Mouse (Mus musculus): ENCODE data around the gene Gpr18.

Gpr18 gene

DNA sequence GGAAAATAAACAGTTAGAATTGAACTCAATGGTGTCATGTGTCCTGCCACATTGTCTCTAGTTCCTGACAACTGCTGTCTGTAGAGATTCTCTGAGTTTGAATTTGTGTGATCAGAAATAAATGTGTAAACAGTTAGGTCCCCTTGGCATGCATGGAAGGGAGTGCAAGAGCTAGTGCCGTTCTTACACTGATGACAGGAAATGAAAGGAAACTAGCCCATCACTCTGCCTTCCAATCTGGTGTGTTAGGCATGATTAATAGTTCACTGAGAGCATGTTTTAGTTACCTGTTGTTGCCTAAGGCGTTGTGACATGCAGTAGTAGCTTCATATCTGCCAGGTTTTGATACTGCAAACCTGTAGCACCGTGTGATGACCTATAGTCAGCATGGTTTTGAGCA is 32.4 kb upstream of the Gpr18 start:
- DNase-seq = no peak

DNA sequence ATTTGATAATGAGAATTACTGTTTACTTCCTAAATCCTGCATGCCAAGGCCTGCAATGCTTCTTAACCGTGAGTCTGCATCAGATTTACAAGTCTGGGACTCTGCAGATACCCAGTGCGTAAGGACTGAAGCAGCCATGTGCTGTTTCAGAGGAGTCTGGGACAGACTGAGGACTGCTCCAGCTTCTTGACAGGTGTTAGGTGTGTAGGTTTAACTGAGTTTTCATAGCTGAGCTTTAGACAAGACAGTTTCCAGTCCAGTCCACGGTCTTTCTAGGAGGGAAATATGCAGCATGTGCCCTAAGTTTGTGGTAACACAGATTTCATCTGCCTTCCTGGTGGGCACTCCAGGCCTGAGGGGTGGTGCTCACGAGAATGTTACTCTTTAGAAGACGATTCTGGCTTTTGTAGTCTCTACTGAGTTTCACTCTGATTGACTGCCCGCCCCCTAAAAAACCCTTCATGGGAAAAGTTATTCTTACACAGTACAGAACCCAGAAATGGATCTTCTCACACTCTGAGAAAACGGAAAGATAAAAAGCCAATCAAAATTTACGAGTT is 31.7 kb upstream of the Gpr18 start:
- no peak for DNase-seq

DNA sequence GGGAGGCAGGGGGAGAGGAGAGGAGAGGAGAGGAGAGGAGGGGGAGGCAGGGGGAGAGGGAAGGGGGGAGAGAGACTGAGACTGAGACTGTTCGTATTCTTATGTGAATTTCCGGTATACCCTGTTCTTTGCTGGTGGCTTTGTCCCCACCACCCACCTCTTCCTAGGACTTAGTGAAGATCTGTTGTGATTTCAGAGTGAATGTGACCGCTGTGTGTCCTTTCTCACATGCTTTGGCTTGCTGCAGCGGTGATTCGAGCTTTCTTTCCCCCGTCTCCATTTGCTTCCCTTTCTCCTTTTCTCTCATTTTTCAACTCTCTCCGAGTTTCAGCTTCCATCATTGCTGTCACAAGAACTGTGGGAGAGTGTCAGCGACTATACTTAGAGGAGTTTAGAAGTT is 31.1 kb upstream of the Gpr18 start:
- DNase-seq = no peak

DNA sequence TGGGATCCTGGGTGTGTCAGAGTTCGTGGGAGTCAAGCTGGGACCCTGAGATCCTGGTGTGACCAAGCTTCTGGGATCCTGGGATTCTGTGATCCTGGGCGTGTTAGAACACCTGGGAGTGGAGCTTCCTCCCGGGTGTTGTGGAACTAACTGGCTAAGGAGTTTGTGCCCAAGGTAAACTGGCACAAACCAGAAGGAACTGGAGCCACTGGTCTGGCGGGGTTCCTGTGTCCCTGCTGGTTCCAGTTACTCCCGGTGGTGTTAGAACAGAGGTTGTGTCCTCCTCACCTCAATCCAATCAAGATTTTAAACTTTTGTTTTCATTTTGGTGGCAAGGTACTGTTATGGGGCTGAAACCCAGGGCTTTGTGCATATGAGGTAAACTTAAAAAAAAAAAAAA is 30.6 kb upstream of the Gpr18 start:
- no peak for DNase-seq

DNA sequence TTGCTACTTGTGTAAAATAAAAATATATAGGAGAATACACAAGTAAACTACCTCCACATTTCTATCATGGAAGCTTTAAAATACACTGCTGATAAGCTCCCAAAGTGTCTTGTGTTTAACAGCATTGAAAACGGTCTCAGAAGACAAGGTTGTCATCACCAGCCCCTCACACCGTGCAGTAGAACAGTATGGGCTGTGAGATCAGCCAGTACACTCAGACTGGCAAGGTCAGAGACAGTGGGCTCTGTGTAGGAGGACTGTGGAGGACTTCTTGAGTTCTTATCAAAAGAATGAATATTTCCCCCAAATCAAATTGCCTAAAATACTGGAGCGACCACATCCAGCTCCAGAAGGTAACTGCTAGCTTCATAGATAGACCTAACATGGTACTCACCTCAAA is 24.0 kb upstream of the Gpr18 start:
- no peak for DNase-seq

DNA sequence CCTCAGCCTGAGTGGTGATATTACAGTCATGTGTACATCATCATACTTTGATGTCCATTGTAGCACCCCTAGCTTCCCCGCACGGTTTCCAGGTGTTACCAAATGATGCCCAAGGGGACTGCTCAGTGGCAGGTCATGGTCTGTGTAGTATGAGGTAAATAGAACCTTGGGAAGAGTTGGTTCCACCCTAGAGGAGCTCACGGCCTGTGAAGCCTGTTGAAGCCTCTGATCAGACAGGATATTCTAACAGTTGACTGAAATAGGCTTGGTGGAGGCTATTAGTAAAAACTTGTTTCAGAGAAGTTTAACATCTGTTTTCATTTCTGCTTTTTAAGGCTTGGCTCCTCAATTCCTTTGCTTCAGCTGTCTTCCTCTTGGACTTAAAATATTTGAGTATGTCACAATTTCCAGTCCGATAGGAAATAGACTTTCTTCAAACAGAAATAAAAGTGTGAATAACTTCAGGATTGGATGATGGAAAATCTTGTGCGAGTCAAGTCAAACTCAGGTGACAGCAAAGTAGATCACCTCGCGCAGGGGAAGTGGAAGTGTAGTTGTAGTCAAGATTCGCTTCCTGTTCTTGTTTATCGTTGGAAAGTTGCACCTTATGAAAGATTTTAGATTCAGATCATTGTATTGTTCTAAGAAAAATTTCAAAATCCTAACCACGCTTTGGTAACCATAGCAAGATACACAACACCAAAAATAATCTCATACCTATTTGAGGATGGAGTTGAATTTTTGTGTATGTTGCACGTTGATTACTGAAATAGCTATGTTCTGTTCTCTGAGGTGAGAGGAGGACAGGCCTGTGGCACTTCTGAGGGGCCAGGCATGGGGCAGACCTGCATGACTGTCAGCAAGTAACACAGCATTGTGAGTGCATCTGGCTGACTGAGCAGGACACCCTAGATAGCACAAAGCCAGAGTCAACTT is 22.9 kb upstream of the Gpr18 start:
- peak; percentile 56 to 59 for DNase-seq

DNA sequence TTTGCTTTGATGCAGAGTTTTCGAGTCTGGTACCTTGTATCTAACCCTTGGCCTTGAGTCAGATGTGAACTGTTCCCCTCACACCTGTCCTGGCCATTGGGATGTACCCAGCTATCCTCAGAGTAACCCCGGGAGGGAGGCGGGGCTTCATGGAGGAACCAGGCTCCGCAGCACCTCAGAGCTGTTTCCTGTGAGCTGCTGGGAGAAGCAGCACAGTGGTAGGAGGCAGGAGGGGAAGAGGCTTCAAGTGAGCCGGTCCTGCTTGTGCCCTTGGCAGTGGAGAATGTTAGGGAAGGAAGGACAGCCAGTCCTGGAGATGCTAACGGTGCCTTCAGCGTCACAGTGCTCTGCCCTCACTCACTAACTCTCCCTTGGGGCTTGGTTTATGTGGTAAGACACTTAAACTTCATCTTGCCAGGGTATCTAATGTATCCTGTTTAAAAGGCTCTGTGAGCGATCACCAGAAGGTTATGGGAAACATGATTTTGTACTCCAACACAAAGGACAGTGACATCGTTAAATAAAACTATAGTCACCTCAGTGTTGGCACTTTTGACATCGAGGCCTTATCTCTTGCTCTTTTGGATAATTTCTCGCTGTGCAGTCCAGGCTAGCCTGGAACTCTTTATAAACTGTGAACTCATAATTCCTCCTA is 22.1 kb upstream of the Gpr18 start:
- DNase-seq = peak; percentile 49 to 58

DNA sequence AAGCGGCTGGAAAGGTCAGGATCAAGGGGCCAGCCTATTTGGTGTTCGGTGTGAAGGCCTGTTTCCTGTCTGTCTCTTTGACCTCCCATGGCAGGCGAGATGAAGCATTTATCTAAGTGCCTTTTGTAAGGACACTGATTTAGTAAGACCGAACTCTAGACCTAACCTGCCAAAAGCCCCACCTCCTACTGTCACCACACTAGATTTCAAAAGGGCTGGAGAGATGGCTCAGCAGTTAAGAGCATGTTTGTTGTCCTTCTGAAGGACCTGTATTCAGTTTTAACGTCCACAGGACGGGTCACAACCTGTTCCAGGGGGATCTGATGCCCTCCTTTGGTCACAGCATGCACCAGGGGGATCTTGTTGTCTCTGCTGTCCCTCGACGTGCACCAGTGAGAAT is 21.3 kb upstream of the Gpr18 start:
- DNase-seq = no peak

DNA sequence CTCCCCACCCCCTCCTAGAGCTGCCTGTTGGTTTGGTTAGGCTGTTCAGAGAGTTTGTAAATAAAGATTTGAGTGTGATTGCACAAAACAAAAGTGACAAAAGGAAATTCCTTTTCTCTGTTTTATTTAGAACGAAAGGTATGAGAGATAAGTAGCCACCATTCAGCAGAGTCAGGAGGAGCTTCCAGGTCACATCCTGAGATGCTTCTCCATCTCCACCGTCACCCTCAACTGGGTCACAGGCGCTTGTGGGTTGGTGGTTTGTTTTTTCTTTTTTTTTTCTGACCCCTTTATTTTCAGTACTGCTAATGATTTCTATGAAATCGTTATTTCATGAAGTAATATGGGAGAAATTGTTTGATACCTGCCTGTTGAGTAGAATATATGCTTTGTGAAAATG is 20.8 kb upstream of the Gpr18 start:
- no peak for DNase-seq

DNA sequence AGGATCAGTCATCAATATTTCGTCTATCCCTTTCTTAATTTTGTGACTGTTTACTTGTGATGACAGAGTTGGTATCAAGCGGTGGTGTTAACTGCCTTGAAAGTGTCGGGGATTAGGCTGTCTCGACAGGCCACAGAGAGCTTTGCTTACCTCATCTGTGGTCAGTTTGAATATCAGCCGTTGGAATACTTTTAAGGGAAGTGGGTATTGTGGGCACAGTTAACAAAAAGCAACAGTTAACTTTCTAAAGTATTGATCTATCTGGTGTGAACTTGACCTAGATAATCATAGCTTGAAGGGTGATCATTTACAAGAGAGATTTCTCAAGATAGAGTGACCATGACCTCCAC is 19.0 kb upstream of the Gpr18 start:
- DNase-seq = no peak

DNA sequence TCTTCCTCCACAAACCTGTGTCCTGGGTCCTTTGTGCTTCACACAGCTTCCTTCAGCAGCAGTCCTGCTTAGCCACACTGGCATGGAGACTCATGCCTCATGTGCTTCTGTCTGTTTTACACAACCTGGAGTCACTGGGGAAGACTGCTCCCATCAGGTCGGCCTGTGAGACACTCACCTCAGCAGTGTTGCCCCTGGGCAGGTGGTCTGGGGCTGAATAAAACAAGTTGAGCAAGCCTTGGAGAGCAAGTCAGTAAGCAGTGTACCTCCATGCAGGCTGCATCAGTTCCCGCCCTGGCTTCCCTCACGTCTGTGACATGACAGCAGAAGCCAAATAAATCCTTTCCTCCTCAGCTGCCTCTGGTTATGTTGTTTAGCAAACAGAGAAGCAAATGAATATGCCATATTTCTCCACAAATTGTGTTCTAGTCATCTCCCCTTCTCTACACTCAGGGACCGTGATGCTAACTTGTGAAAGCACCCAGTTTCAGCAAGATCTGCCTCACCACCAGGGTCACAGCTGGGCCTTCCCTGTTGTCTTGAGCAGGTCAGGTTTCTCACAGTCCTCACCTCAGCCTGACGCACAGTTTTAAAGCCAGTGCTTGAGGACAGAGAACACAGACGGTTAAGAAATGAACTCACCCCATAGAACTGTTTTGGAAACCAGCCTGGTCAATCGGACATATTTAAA is 18.5 kb upstream of the Gpr18 start:
- DNase-seq = no peak

DNA sequence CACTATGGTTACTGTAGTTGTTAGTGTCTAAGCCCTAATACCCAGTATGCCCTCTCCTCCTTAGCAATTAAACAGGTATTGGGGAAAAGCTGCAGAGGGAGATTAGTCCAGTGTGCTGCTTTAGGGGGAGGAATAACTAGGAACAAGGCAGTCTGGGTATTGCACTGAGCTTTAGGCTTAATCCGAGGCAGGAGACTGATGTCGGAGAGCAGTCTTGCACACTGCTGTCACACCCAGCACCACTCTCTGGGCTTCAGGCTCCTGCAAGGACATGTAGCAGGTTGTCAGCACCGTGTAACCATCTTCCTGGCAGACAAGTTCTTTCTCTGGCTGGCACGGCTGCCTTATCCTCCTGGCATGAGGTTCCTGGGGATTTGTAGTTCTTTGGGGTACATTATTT is 16.6 kb upstream of the Gpr18 start:
- no peak for DNase-seq

DNA sequence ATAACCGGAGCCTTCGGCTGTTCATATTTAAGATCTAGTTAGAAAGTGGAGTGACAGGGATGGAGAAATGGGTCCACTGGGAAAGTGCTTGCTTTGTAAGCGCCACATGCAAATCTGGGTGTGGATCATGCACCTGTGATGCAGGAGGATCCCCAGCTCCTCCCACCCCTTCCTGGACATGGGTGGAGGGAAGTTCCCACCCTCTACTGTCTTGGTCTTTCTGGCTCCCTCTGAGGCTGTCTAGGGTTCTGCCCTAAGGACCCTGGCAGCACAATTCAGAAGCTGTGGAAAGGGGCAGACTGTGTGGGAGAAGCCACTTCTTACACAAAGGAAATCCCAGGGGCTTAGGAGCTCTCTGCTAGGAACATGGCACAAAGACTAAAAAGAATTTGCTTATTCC is 16.0 kb upstream of the Gpr18 start:
- DNase-seq = peak; percentile 58

DNA sequence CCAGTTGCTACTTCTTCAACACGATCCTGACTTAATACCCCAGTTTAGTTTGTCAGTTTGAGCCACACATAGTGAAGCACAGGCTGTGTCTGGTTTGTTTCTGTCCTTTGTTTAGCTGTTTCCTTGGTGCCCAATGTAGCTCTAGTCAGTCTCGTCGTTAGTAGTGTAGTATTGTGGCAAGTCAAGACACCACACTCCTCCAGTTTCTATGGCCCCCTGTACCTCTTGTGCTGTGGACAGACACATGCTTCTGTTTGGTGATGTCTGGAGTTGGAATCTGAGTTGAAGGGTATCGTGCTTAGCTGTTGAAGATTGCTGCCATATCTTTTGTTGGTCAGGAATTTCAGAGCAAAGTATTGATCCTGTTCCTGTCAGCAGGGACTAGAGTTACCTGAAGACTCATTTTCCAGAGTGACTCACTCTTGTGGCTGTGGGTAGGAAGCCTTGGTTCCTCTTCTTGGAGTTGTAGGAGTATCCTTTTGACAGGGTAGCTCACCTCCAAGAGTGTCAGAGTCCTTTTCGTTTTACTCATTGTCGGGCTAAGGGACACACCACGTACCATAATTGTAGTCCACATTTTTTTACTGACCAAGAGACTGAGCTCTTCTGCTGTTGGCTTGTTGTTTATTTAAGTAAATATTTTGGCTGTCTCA is 15.3 kb upstream of the Gpr18 start:
- DNase-seq = no peak

DNA sequence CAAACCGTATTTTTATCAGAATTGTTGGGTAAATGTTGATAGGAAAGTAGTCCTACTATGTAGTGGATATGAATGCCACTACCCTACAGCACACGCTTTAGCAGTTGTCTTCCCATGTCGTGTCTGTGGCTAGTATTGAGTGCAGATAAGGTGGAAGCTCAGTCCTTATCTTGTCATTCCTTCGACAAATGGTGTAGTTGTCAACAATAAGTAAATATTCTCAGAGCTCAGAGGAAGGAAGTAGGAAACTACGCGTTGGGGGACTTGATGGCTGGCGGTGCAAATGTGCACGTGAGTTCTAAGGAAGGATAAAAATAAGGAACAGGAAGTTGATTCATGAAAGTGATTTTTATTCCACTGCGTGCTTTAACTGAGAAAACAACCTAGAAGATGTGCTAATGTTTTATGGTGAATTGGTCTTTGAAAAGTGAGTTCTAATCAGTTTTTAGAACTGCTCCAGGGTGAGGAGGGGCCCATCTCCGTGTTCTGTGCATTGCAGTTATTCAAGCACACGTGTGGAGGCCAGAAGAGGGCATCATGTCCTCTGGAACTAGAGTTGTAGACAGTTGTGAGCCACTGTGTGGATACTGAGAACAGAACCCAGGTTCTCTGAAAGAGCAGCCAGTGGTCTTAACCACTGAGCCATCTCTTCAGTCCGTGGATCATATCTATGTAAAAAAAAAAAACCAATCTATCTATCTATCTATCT is 13.8 kb upstream of the Gpr18 start:
- no peak for DNase-seq

DNA sequence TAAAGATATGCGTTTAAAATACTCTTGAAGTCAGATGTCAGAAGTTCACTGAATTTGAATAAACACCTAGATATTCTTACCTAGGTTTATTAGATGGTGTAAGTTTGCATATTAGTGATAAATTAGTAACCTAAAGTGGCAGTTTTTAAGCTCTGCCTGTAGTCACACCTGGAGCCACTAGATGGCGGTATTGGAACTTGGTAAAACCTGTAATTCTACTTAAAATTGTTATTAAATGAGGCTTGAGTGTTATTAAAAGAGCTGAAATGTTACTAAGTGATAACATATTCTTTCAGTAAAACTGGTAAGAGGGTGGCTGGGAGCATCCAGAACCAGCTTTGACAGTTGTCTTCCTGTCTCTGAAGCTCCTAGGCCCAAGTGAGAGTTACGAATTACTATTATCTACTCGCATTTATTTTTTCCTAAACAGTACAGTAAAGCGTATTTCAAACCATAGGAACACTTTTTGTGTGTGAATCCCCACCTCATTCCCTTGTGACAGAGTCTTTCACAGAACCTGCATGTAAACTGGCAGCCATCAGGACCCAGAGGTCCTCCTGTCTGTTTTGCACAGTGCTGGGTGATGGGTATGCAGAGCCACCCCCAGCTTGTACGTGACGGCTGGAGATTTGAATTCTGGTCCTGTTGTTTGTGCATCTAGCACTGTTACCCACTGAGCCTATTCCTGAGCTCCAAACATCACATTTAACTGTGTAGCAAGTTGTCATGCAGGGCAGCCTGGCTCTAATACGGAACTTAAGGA is 13.0 kb upstream of the Gpr18 start:
- peak in 1 of 2 experiments; percentile 67 for DNase-seq

DNA sequence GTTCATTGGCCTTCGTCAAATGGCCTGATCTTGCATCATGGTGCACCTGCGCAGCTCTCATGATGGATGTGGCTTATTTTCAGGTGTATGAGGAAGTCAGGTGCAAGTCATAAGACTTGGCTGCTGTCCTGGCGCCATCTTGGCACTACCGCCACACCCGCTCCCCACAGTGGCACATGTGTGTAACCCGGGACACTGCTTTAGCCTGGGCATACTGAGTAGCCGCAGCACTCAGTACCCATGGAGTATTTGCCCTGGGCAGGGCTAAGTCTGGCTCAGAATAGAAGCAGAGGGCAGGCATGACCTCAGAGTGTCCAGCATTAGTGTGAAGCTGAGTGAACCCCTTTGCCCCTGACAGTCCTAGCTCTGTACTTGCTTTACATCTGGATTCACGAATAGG is 11.9 kb upstream of the Gpr18 start:
- no peak for DNase-seq

DNA sequence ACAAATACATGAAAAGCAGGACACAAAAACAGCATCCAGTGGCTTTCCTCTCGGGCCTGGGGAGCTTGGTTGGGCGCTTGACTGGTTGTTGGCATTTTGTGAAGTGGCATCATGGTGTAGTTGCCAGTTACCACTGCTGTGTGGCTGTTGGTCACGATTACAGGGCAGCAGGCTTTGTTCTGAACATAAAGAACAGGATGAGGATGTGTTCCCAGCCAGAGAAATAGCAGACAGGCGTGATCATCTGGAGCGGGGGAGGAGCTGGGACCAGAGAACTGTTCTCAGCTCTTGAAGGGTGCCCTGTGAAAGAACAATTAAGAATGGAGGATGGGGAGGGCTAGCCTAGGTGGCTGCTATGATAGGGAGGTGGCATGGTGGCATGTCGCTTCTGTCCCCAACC is 11.3 kb upstream of the Gpr18 start:
- DNase-seq = no peak

DNA sequence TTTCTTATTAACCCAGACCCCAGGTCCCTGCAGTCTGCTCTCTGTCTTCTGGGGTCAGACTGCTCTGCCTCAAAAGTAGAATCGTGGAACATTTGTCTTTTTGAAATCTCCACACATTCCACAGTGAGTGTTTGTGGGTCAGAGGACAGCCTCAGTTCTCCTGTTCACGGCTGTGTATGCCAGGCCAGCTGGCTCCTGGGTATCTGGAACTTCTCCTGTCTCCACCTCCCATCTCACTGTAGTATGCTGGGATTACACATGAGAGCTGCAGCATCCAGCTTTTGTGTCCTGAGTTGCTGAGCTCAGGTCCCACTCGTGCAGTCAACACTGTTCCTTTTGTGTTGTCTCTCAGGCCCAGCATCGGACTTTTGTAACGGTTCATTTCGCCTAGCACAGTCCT is 9.3 kb upstream of the Gpr18 start:
- DNase-seq = no peak

DNA sequence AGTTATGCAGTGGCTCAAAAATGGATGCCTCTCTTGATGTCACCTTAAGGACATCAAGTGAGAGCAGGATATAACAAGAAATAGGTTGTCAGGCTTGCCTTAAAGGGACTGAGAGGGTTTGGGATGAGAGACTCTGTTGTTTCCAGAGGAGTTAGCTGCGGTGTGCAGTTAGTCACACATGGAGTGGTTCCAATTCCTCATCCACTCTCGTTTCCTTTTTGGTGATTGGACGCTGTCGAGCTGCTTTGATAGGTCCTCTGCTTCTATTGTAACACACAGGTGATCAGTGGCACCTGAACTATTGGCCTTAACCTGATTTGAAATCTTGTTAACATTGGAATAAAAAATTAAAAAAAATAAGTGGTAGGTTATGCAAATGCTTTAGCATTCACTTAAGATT is 7.2 kb upstream of the Gpr18 start:
- no peak for DNase-seq

DNA sequence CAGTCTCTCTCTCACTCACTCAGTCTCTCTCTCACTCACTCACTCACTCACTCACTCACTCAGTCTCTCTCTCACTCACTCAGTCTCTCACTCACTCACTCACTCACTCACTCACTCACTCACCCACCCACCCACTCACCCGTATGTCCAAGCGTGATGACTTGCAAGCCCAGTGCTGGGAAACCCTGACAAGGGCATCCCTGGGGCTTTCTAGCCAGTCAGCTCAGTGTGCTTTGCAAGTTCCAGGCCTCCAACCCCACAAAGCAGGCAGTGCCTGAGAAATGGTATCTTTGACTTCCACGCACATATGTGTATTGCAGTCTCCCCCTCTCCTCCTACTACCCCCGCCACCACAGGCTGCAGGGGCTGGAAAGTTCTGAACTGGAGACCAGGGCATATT is 6.4 kb upstream of the Gpr18 start:
- no peak for DNase-seq
